Mouse (Mus musculus): ENCODE measurements around the gene Nudcd3. TPM values are rescaled to one million over a fixed set of nuclear protein-coding genes. Genes with fewer than 3 reads are reported as not detected.
"Not testable (repeated sequence)": the region's sequence is repeated elsewhere in the genome, so short reads cannot be mapped to it uniquely, and the experiment has no call there.

The Nudcd3 gene
- polyA plus RNA-seq, 1 experiment from 2014 or later, result 62.7 TPM

GRCm38 (mm10) chr11:6117956-6118355 lies 82.3 kb downstream of the Nudcd3 start:
- Histone ChIP-seq H3K9me3 (no peaks in the 10 kb centered on the region), H3K27ac (no peak overlapping the region), H3K9ac (replicated peaks) (no peak overlapping the region), H3K4me2 (replicated peaks) (no peak overlapping the region), H3K4me1 (replicated peaks) (no peaks in the 10 kb centered on the region), H3K4me3 (replicated peaks) (no peak overlapping the region), H3K36me3 (peaks cover 51% of the 10 kb centered on the region), H3K27me3 (no peaks in the 10 kb centered on the region)
- 96% methylated on average over 2 of the region's 2 CpGs for WGBS
- ATAC-seq, result no peak

DNA sequence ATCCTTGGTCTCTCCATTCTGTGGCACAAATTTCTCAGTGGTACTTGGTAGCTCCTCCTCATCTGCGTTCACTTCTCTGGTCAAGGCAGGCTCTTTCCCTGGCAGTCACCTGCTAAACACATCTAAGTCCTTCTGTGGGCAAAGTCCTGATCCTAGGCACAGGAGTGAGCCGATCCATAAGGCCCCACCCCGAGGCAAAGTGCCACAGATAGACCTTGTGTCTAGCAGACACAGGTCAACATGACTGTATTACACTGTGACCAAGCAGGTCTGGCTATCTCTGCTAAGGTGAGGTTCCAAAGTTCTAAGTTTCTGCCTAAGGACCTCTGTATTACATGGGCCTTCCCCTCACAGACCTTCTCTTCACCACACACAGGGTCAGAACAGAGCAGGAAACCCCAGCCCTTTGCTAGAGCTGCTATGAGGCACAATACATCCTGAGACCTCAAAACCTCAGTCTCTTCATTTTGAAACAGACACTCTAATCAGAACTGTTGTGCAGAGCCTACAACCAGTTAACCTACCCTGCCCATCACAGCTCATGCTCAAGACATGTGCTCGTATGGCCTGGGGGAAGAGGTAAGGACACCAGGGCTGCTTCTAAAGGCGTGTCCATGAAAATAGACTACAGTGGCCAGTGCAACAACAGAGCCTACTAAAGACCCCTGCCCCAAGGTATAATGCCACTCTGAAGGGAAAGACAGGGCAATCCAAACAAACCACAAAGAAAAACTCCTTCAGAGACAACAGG lies 88.3 kb downstream of the Nudcd3 start:
- no peak overlapping the region for H3K27ac ChIP-seq
- H3K9me3 ChIP-seq, result no peaks in the 10 kb centered on the region
- H3K27me3 ChIP-seq, result no peaks in the 10 kb centered on the region
- no peak overlapping the region for H3K4me3 ChIP-seq (replicated peaks)
- no peaks in the 10 kb centered on the region for H3K4me1 ChIP-seq (replicated peaks)
- WGBS, result 96% methylated on average over 5 of the region's 5 CpGs
- no peak overlapping the region for H3K9ac ChIP-seq (replicated peaks)
- H3K36me3 ChIP-seq, result peaks cover 70% of the 10 kb centered on the region
- H3K4me2 ChIP-seq (replicated peaks), result no peak overlapping the region
- no peak for ATAC-seq

GRCm38 (mm10) chr11:6109990-6110389 lies 90.2 kb downstream of the Nudcd3 start:
- Histone ChIP-seq H3K36me3 (peaks cover 86% of the 10 kb centered on the region), H3K27me3 (no peaks in the 10 kb centered on the region), H3K4me1 (replicated peaks) (no peaks in the 10 kb centered on the region), H3K9ac (replicated peaks) (no peak overlapping the region), H3K9me3 (no peaks in the 10 kb centered on the region), H3K4me2 (replicated peaks) (no peak overlapping the region), H3K4me3 (replicated peaks) (no peak overlapping the region), H3K27ac (no peak overlapping the region)
- no peak for ATAC-seq

DNA sequence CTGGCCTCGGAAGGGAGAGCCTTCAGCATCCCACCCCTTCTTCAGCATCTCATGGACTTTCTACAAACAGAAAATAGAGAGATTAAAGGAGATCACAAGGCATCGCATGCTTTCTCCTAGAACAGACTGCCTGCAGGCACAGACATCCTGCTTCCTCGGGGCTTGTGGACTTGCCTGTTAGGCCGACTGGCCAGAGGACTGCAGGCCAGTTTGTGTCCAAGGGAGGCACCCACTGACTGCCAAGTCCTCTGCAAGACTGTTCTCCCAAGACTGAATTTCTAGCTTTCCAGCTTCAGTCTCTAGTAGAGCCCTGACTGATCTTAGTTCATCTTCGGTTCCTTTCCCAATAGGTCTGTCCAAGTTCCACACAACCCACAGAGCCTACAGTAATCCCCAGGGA lies 91.9 kb downstream of the Nudcd3 start:
- WGBS, result 90% methylated on average over 5 of the region's 5 CpGs
- Histone ChIP-seq H3K9me3 (no peaks in the 10 kb centered on the region), H3K4me1 (replicated peaks) (no peaks in the 10 kb centered on the region), H3K27ac (no peak overlapping the region), H3K27me3 (no peaks in the 10 kb centered on the region), H3K4me2 (replicated peaks) (no peak overlapping the region), H3K9ac (replicated peaks) (no peak overlapping the region), H3K36me3 (peaks cover 93% of the 10 kb centered on the region), H3K4me3 (replicated peaks) (no peak overlapping the region)
- no peak for ATAC-seq

DNA sequence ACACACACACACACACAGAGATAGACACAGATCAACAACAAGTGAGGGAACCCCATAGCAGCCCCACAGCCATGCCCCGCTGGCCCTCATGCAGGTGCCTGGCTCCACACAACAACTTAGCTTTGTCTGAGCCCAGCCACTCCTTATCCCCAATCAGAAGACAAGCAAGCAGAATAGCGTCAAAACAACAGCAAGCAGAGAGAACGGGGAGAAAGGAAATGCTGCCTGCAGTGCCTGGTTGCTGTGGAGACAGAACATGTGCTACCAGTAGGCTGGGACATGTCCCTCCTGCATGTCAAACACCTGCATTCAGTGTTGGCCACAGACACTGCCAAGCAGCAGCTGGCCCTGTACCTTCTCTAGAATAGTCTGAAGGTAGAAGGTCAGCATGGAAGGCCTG lies 92.5 kb downstream of the Nudcd3 start:
- H3K36me3 ChIP-seq, result peaks cover 88% of the 10 kb centered on the region
- no peak overlapping the region for H3K27ac ChIP-seq
- no peaks in the 10 kb centered on the region for H3K27me3 ChIP-seq
- no peaks in the 10 kb centered on the region for H3K9me3 ChIP-seq
- no peak overlapping the region for H3K4me3 ChIP-seq (replicated peaks)
- H3K9ac ChIP-seq (replicated peaks), result no peak overlapping the region
- no peak overlapping the region for H3K4me2 ChIP-seq (replicated peaks)
- H3K4me1 ChIP-seq (replicated peaks), result no peaks in the 10 kb centered on the region
- 63% methylated on average over 3 of the region's 3 CpGs for WGBS
- no peak for ATAC-seq

GRCm38 (mm10) chr11:6104734-6105133 lies 95.5 kb downstream of the Nudcd3 start:
- no peak overlapping the region for H3K4me3 ChIP-seq (replicated peaks)
- H3K4me1 ChIP-seq (replicated peaks), result no peaks in the 10 kb centered on the region
- peaks cover 59% of the 10 kb centered on the region for H3K36me3 ChIP-seq
- 86% methylated on average over 5 of the region's 5 CpGs for WGBS
- H3K27ac ChIP-seq, result no peak overlapping the region
- ATAC-seq, result no peak
- H3K4me2 ChIP-seq (replicated peaks), result no peak overlapping the region
- H3K9ac ChIP-seq (replicated peaks), result no peak overlapping the region
- no peaks in the 10 kb centered on the region for H3K9me3 ChIP-seq
- no peaks in the 10 kb centered on the region for H3K27me3 ChIP-seq

- H3K4me3 ChIP-seq (replicated peaks); H3K9ac ChIP-seq (replicated peaks); H3K27ac ChIP-seq; H3K36me3 ChIP-seq; H3K4me2 ChIP-seq (replicated peaks); ATAC-seq; H3K27me3 ChIP-seq; H3K9me3 ChIP-seq; H3K4me1 ChIP-seq (replicated peaks): not testable (repeated sequence)
- WGBS, result 83% methylated on average over 3 of the region's 3 CpGs
Measured at GRCm38 (mm10) chr11:6096637-6097036, 103.6 kb downstream of the Nudcd3 start.

DNA sequence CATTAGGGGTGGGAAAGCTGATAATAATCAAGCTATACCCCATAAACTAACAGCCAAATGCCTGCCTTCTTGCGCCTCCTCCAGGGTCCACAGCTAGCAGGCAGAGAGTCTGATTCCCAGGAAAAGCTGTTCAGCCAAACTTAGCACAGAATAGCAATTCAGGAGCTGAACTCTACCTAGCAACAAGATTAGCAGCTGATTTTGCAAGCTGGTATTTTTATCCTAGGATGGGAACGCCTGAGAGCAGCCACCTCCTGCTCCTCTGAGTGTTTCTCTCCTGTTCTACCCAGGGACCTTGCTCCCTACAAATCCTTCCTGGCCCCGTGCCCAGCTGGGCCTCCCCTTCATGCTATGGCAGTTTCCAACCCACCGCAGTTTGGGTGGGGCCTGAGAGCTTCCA lies 113.2 kb downstream of the Nudcd3 start:
- WGBS, result 68% methylated on average over 4 of the region's 4 CpGs
- H3K4me3 ChIP-seq (replicated peaks), result no peak overlapping the region
- no peak overlapping the region for H3K4me2 ChIP-seq (replicated peaks)
- no peak overlapping the region for H3K27ac ChIP-seq
- H3K36me3 ChIP-seq, result no peaks in the 10 kb centered on the region
- no peaks in the 10 kb centered on the region for H3K9me3 ChIP-seq
- H3K4me1 ChIP-seq (replicated peaks), result no peaks in the 10 kb centered on the region
- ATAC-seq, result no peak
- no peaks in the 10 kb centered on the region for H3K27me3 ChIP-seq
- H3K9ac ChIP-seq (replicated peaks), result no peak overlapping the region

DNA sequence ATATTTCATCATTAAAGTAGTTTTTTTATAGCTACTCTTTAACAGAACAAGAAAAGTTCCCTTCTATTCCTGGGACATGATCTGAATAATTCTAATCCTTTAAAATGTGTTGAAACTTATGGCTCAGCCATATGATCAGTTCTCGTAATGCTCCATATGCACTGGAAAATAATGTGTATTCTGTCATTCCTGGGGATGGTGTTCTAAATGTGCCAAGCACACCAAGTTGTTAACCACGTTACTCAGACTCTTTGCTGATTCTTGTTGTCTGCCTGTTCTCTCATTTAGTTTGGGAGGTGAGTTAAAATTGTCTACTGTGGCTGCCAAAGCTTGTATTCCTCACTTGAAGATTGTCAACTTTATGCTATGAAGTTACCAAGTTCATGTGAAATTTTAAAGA lies 121.5 kb downstream of the Nudcd3 start:
- Histone ChIP-seq H3K9ac (replicated peaks) (no peak overlapping the region), H3K4me2 (replicated peaks) (no peak overlapping the region), H3K27me3 (no peaks in the 10 kb centered on the region), H3K36me3 (no peaks in the 10 kb centered on the region), H3K4me1 (replicated peaks) (no peaks in the 10 kb centered on the region), H3K4me3 (replicated peaks) (no peak overlapping the region), H3K9me3 (no peaks in the 10 kb centered on the region), H3K27ac (no peak overlapping the region)
- 86% methylated on average over 2 of the region's 2 CpGs for WGBS
- ATAC-seq, result no peak

DNA sequence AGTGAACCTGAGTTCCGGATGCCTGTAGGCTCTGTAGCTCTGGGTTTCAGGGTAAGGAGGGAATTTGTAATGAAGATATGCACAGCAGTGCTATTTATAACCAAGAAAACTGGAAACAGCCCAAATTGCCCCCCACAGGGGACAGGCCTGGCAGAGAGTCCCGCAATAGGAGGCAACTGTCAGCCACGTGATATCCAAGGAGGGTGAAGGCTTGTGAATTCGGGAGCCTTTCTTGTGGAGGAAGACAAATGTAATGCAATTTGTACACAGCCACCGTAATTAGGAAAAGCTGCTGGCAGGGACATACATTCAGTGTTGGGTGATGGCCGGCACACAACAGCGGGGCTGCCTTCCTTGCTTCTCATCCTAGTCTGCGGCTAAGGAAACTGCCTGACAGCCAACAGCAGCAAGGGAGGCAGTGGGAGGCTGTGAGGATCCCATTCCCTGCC lies 124.6 kb downstream of the Nudcd3 start:
- Histone ChIP-seq H3K27me3 (peaks cover 8% of the 10 kb centered on the region; the same call in 1 of the 2 replicates), H3K4me2 (replicated peaks) (no peak overlapping the region), H3K9me3 (no peaks in the 10 kb centered on the region), H3K36me3 (no peaks in the 10 kb centered on the region), H3K4me1 (replicated peaks) (no peaks in the 10 kb centered on the region), H3K4me3 (replicated peaks) (no peak overlapping the region), H3K9ac (replicated peaks) (no peak overlapping the region), H3K27ac (no peak overlapping the region)
- WGBS, result 71% methylated on average over 8 of the region's 8 CpGs
- no peak for ATAC-seq

GRCm38 (mm10) chr11:6068181-6068957 lies 131.8 kb downstream of the Nudcd3 start:
- Histone ChIP-seq H3K4me2 (replicated peaks) (peak overlapping the region; percentile 48), H3K4me3 (replicated peaks) (peak overlapping the region; percentile 20), H3K27ac (no peak overlapping the region), H3K9ac (replicated peaks) (peak overlapping the region; percentile 46; the same call in 1 of the 2 replicates), H3K4me1 (replicated peaks) (peaks cover 32% of the 10 kb centered on the region), H3K36me3 (no peaks in the 10 kb centered on the region), H3K9me3 (no peaks in the 10 kb centered on the region), H3K27me3 (peaks cover 71% of the 10 kb centered on the region)
- ATAC-seq, result peak; percentile 22; the same call in 1 of the 2 replicates
- WGBS, result 7% methylated on average over 16 of the region's 19 CpGs

DNA sequence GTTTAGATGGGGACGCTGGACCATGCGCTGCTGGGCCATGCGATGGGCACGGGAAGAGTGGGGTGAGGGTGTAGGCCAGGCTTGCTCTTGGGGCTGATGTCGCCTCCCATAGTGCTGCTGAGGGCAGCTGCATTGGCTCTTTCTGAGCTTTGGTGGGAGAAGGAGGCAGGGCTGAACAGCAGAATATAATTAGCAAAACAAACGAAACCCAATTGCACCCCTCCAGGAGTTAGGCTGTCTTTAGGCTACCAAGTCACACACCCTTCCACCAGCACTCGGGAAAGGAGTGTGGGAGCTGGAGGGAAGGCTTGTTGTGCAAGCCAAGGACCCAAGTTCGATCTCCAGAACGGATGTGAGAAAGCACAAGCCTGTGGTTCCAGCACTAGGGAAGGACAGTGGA lies 133.1 kb downstream of the Nudcd3 start:
- H3K36me3 ChIP-seq, result no peaks in the 10 kb centered on the region
- H3K4me3 ChIP-seq (replicated peaks), result no peak overlapping the region
- no peak overlapping the region for H3K9ac ChIP-seq (replicated peaks)
- peaks cover 80% of the 10 kb centered on the region for H3K27me3 ChIP-seq
- H3K4me1 ChIP-seq (replicated peaks), result peaks cover 37% of the 10 kb centered on the region
- no peaks in the 10 kb centered on the region for H3K9me3 ChIP-seq
- H3K4me2 ChIP-seq (replicated peaks), result no peak overlapping the region
- 36% methylated on average over 9 of the region's 9 CpGs for WGBS
- no peak overlapping the region for H3K27ac ChIP-seq
- ATAC-seq, result no peak
